Mouse (Mus musculus) heart, adult 11 months (tissue): Measurements from ENCODE around the gene Cdh12.
A peak's percentile ranks its signal among the peaks of the same experiment; 100 is the strongest.

Experiments used
- DNase-seq: peaks from one replicate; pipeline ENCODE4 v3.0.0; 2022

The Cdh12 gene

DNA sequence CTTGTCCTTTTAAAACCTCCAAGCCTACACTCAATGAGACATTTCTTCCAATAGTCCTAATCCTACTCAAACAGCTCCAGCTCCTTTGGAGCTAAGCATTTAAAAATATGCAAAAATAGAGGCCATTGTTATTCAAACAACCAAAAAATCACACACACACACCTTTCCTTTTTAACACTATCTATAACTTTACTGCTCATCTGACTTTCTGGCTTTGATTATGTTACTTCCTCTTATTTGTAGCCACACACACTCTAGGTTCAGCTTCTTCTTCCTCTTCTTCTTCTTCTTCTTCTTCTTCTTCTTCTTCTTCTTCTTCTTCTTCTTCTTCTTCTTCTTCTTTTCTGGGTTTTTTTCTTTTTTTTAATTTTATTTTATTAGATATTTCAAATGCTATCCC is 323.2 kb downstream of the Cdh12 start:
- no peak for DNase-seq

GRCm38 (mm10) chr15:20773423-20773822 is 324.4 kb downstream of the Cdh12 start:
- no peak for DNase-seq

DNA sequence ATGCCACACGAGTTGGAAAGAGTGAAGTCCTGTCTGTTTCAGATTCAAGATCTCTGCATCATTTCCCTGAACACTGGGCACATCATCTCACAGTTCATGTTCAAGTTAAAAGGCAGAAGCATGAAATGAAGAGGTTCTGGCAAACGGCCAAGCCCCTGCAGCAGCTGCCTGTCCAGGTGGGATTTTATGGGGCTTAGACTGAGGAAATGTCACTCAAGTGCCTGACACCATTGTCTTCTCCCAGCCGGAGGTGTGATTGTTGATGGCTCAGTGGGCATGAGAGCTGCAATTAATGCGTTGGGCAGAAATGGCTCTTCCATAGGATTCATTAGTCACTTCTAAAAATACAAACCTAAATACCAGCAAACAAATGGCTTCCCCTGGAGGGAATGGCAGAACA is 347.9 kb downstream of the Cdh12 start:
- peak; percentile 76 for DNase-seq

- DNase-seq = no peak
Observed at GRCm38 (mm10) chr15:20798541-20798940, 349.5 kb downstream of the Cdh12 start.

GRCm38 (mm10) chr15:20835887-20836286 is 386.8 kb downstream of the Cdh12 start:
- no peak for DNase-seq

GRCm38 (mm10) chr15:20836991-20837390 is 387.9 kb downstream of the Cdh12 start:
- no peak for DNase-seq

DNA sequence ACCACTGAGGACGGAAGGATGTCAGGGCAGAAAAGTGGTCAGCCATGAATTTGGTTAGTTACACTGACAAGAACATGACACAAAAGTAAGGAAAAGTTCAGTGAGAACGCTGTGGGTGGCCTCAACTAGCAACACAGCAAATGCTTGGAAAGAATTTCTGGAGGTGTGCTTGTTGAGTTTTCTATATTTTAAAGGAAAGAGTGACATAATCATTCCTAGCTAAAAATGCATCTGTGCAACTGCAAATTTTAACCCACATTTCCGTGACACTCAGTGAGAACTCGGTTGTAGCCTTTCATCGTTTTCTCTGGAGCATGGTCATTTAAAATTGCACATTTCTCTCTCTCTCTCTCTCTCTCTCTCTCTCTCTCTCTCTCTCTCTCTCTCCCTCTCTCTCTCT is 392.4 kb downstream of the Cdh12 start:
- no peak for DNase-seq

DNA sequence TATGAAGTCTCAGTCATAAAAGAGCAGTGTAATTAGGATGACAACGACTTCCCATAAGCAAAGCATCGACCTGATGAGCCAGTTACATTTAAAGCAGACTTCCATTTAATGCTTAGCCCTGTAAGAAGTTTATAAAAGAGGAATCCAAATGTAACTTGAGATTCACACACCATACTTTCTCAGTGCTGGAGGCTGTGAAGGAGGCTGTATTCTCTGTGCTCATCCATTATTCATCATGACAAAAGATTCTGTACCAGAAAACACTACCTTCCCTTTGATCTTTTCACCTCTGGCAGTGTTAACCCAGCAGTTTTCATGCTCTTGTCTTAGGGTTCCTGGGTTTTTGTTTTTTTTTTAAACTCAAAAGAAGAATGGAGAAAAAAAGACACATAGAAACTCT is 414.0 kb downstream of the Cdh12 start:
- no peak for DNase-seq

DNA sequence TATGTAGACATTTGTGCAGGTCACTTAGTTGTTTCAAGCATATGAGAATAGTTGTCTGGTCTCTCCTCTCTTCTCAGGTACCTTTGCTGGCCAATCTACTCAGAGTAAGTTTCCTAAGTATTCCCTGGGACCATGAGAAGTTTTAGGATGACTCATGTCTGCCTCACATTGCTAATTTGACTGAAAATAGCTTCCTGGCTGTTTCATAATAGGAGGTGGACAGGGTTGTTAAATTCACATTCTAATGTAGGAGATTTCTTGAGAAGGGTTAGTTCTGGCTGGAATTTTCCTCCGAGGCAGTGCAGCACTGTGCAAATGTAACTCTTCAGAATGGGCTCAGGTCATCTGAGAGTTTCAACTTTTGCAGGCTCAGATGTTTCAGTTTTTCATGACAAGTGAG is 423.5 kb downstream of the Cdh12 start:
- no peak for DNase-seq

GRCm38 (mm10) chr15:20876993-20877392 is 427.9 kb downstream of the Cdh12 start:
- no peak for DNase-seq

DNA sequence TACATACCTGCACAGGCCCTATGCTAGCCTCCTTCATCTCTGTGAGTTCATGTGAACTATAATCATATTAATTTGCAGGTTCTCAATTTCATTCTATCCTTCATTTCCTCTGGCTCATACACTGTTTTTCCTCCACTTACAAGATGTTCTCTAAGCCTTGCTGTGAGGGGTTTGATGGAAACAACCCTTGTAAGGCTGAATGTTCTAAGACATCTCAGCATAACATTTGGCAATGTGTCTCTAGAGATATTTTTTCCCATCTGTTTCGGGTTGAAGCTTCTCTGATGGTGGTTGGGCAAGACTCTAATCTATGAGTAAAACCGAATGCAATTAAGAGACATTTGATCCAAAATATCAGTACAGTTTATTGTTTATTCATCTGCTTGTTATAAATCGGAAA is 444.4 kb downstream of the Cdh12 start:
- no peak for DNase-seq

- DNase-seq = no peak
Observed at GRCm38 (mm10) chr15:20902568-20902967, 453.5 kb downstream of the Cdh12 start.

DNA sequence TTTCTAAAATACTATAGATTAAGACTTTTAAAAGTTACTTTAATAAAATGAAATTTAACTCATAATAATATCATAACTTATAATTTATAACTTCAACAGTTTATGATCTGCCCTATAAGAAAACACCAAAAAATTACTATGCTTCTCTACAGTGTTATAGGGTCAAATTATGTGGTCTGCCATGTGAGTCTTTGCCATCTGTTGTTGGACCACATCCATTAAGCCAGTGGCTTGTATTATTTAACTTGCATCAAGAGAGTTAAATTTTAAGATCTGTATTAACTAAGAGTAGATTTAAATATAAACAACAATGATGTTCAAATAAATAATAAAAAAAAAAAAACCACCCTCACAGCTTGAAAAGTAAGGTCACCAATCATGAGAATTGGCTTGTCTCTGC is 479.2 kb downstream of the Cdh12 start:
- no peak for DNase-seq

DNA sequence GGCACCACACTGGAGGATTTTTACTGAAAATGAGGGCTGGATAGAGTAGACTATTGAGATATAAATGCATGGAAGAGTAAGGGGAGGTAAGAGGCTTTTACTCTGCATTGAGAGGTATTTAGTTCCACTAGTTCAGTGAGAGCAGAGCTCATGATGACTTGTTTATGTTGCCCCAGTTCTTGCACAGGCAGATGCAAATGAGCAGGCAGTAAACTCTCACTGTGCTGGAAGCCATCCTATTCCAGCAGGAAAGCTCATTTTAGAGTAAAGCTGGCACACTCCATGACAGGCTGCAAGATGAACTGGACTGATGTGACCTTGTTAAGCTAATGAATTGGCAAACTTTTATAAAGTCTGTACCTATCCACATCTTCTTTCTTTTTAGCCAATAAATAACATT is 494.9 kb downstream of the Cdh12 start:
- DNase-seq = no peak

- DNase-seq = peak; percentile 83
Observed at GRCm38 (mm10) chr15:20967463-20967862, 518.4 kb downstream of the Cdh12 start.

GRCm38 (mm10) chr15:20971041-20971440 is 522.0 kb downstream of the Cdh12 start:
- no peak for DNase-seq

DNA sequence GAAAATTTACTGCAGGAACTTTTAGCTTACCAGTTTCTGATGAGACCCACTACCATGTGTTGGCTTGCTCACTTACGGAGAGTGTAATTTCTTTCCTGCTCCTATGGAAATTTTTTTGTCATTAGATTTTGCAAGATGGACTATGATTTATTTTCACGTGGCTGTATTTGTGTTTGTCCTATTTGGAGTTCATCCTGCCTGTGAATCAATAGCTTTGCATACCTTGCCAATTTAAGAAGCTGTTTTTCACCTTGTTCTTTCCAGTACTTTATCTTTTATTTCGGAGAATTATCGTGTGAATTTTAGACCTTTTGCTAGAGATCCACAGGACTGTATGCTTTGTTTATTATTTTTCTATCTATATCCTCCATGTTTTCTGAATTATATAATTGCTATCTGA is 551.5 kb downstream of the Cdh12 start:
- no peak for DNase-seq

GRCm38 (mm10) chr15:21007931-21008330 is 558.9 kb downstream of the Cdh12 start:
- DNase-seq = no peak

DNA sequence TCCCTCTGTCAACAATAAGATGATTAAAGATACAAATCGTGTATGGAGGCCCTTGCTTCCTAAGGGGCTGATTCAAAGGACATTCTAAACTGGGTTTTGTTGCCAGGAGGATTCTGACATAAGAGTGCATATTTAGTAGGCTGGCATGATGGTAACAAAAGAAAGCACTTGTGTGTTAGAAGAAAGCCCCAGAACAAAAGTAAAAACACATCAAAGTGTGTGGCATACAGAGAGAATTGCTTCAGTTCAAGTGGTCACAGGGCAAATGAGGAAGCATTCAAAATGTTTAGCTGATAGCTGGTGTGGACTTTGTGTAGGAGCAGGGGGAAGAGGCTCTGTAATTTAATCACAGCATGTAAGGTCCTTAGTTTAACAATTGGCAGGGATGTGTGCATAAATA is 559.4 kb downstream of the Cdh12 start:
- no peak for DNase-seq

DNA sequence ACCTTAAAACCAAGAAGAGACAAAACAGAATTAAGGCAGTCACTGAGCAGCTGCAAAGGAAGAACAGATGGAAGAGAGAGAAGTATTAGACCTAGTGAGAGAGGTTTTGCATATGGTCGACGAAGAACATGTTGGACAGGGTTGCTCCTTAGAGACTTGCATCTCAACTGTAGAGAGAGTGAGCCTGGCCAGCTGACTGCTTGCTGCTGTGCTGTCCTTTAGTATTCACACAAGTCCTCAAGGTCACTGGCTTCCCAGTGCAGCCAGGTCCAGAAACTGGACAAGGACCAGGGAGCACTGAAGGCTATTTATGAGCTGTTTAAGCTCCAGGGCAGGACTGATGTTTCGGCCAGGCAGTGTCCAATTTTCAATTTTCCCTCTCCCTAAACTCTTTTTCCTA is 559.9 kb downstream of the Cdh12 start:
- DNase-seq = peak; percentile 86

GRCm38 (mm10) chr15:21063683-21064082 is 614.6 kb downstream of the Cdh12 start:
- no peak for DNase-seq

DNA sequence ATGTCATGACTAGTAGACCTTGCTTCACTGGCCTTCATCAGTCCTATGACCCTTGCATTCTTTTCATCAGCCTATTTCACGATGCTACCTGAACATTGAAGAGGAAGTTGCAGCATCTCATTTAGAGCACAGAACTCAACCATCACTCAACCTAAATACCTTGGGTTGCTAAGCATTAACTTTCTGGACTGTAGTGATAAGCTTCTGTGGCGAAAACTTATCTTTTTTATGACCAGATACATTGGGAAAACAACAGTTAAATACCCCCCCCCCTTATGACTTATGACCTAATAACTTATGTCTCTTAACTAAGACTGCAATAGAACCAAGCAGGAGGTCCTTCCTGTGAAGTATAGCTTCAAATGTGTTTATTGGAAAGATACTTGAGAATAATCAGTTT is 620.2 kb downstream of the Cdh12 start:
- DNase-seq = no peak

GRCm38 (mm10) chr15:21092824-21093223 is 643.8 kb downstream of the Cdh12 start:
- DNase-seq = no peak

GRCm38 (mm10) chr15:21109009-21109841 is 660.2 kb downstream of the Cdh12 start:
- no peak for DNase-seq

DNA sequence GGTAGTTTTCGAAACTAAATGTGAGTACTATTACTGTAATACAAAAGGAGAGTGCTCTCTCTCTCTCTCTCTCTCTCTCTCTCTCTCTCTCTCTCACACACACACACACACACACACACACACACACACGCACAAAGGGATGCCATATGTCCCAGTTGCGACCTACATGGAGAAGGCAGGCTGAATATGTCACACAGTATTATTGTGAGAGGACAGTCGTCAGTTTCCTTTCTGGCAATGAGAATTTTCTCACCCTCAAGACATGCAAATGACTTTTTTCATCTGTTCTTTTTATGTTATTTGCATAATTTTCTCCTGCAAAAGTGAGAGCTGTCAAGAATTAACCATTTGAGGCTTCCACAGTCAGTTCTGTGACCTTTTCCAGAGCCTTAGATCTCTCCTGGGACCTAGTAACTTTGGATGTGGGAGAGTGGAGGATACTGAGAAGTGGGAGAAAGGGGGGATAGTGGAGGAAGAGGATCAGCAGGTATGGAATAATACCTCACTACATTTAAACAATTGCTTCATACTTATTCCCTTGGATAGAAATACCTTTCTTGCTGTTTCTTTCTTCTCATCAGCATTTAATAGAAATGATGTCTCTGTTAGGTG is 660.9 kb downstream of the Cdh12 start:
- no peak for DNase-seq
